Mouse (Mus musculus): ENCODE measurements around the gene Ranbp9. TPM values are rescaled to one million over a fixed set of nuclear protein-coding genes. Genes with fewer than 3 reads are reported as not detected.

Ranbp9 gene
- total RNA-seq (2021), result 10 to 100 TPM; 98.7 to 100.0 TPM

- intact Hi-C loops (cut with DNase I), result loop anchor here (1.0 to 5.0 kb wide), 2 partner anchors 49 to 66 kb away; no protein-coding TSS in a partner anchor
- peak; percentile 68 to 83 for DNase-seq (ENCODE audit: low spot score in 2 of 2)
Observed at GRCm38 (mm10) chr13:43480957-43481858, at the start of gene Ranbp9. Ranbp9 (minus strand) TSS chr13:43481282.

GRCm38 (mm10) chr13:43530129-43530831 lies 49.2 kb upstream of the Ranbp9 start:
- DNase-seq (ENCODE audit: low spot score in 2 of 2), result peak; percentile 65 to 94
- intact Hi-C loops (cut with DNase I), result loop anchor here (1.0 to 10.0 kb wide), 3 partner anchors 35 to 225 kb away; partner anchors contain the start of gene Gfod1

GRCm38 (mm10) chr13:43526289-43526688 lies 45.2 kb upstream of the Ranbp9 start:
- intact Hi-C loops (cut with DNase I), result loop anchor here (10.0 kb wide), 1 partner anchor 341 kb away; no protein-coding TSS in a partner anchor
- DNase-seq (ENCODE audit: low spot score in 2 of 2), result no peak

GRCm38 (mm10) chr13:43525363-43526134 lies 44.5 kb upstream of the Ranbp9 start:
- intact Hi-C loops (cut with DNase I), result loop anchor here (10.0 kb wide), 1 partner anchor 341 kb away; no protein-coding TSS in a partner anchor
- peak; percentile 67 to 92 for DNase-seq (ENCODE audit: low spot score in 2 of 2)

- DNase-seq (ENCODE audit: low spot score in 2 of 2), result peak in 1 of 2 experiments; percentile 79
- intact Hi-C loops (cut with DNase I), result loop anchor here (10.0 kb wide), 1 partner anchor 340 kb away; no protein-coding TSS in a partner anchor
Observed at GRCm38 (mm10) chr13:43524491-43525362, 43.6 kb upstream of the Ranbp9 start.

- intact Hi-C loops (cut with DNase I), result loop anchor here (10.0 kb wide), 1 partner anchor 339 kb away; no protein-coding TSS in a partner anchor
Observed at GRCm38 (mm10) chr13:43523906-43524480, 42.9 kb upstream of the Ranbp9 start.

GRCm38 (mm10) chr13:43521940-43522339 lies 40.9 kb upstream of the Ranbp9 start:
- intact Hi-C loops (cut with DNase I), result loop anchor here (10.0 kb wide), 1 partner anchor 337 kb away; no protein-coding TSS in a partner anchor
- no peak for DNase-seq (ENCODE audit: low spot score in 2 of 2)

More at GRCm38 (mm10) chr13:43523906-43524480, 42.9 kb upstream of the Ranbp9 start:
- DNase-seq (ENCODE audit: low spot score in 2 of 2), result no peak

- DNase-seq (ENCODE audit: low spot score in 2 of 2), result no peak
- intact Hi-C loops (cut with DNase I), result no loop called here
Observed at GRCm38 (mm10) chr13:43519251-43519650, 38.2 kb upstream of the Ranbp9 start.

- peak in 1 of 2 experiments; percentile 68 for DNase-seq (ENCODE audit: low spot score in 2 of 2)
- intact Hi-C loops (cut with DNase I), result no loop called here
Observed at GRCm38 (mm10) chr13:43517371-43517770, 36.3 kb upstream of the Ranbp9 start.

- intact Hi-C loops (cut with DNase I), result no loop called here
- peak in 1 of 2 experiments; percentile 35 for DNase-seq (ENCODE audit: low spot score in 2 of 2)
Observed at GRCm38 (mm10) chr13:43516931-43517330, 35.8 kb upstream of the Ranbp9 start.

GRCm38 (mm10) chr13:43516119-43516518 lies 35.0 kb upstream of the Ranbp9 start:
- DNase-seq (ENCODE audit: low spot score in 2 of 2), result peak; percentile 50 to 85
- intact Hi-C loops (cut with DNase I), result no loop called here

GRCm38 (mm10) chr13:43514950-43515358 lies 33.9 kb upstream of the Ranbp9 start:
- intact Hi-C loops (cut with DNase I), result no loop called here
- peak; percentile 41 to 56 for DNase-seq (ENCODE audit: low spot score in 2 of 2)

- intact Hi-C loops (cut with DNase I), result no loop called here
Observed at GRCm38 (mm10) chr13:43512736-43513135, 31.7 kb upstream of the Ranbp9 start.

GRCm38 (mm10) chr13:43505798-43506197 lies 24.7 kb upstream of the Ranbp9 start:
- no peak for DNase-seq (ENCODE audit: low spot score in 2 of 2)
- intact Hi-C loops (cut with DNase I), result no loop called here

More at GRCm38 (mm10) chr13:43512736-43513135, 31.7 kb upstream of the Ranbp9 start:
- DNase-seq (ENCODE audit: low spot score in 2 of 2), result no peak

- intact Hi-C loops (cut with DNase I), result no loop called here
Observed at GRCm38 (mm10) chr13:43503395-43503850, 22.3 kb upstream of the Ranbp9 start.

GRCm38 (mm10) chr13:43501601-43502000 lies 20.5 kb upstream of the Ranbp9 start:
- intact Hi-C loops (cut with DNase I), result no loop called here
- no peak for DNase-seq (ENCODE audit: low spot score in 2 of 2)

More at GRCm38 (mm10) chr13:43503395-43503850, 22.3 kb upstream of the Ranbp9 start:
- no peak for DNase-seq (ENCODE audit: low spot score in 2 of 2)

- intact Hi-C loops (cut with DNase I), result no loop called here
- no peak for DNase-seq (ENCODE audit: low spot score in 2 of 2)
Observed at GRCm38 (mm10) chr13:43500483-43500850, 19.4 kb upstream of the Ranbp9 start.

Measured in left cerebral cortex, postnatal 25 days (tissue).